Comparison of ENCODE assay signal across 9 mouse cellular contexts in the genomic region with DNA sequence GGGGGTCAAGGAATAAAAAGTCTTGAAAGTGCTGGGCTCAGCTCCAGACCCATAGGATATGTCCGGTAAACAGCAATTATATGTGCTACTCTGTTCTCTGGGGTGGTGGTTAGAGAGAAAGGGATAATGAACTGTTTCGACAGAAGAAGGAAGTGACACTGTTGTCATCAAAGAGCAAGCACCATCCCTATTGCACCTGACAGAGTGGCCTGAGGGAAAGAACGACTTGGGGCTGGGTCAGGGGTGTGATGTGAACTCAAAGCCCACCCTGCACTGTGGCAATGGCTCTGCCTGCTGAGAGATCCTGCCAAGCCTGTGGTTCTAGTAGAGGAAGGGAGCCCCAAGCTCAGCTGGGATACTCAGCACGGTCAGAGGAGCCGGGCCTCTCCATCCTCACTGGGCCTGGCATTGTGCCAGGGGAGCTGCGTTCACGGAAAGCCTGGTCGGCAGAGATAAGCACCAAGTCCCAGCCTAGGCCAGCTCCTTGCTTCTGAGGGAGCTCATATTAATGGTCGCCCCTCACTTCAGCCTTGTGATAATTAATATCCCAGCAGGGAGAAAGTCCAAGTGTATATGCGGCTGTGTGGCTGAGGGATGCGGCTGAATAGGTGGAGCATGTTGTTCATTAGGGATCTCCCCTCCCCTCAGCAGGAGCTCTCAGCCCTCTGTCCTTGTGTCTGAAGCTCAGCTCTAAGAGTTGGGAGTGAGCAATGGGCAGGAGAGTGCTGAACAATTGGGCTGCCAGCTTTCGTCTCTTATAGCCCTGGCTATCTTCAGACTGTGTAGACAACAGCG.
DNase-seq lines count a peak whose midpoint lies in the region; ATAC-seq and TF ChIP-seq lines count a peak whose summit lies in the region.
"Had no signal": no experiment of that assay in that cellular context is flagged by ENCODE, and none has a peak within 500 bp of the region (broad histone marks: within the 10 kb centered on the region; RNA-seq: fewer than 3 reads in every experiment).

No protein-coding gene starts in this region.

- H3K9ac ChIP-seq in hindbrain, postnatal 0 days (replicated peaks; ENCODE audit: low read length) = no peak overlapping the region
- H3K9ac ChIP-seq: limb, embryonic 15.5 days had no signal

- H3K36me3 ChIP-seq in hindbrain, postnatal 0 days (ENCODE audit: insufficient read depth, low read length) = no peaks in the 10 kb centered on the region
- H3K36me3 ChIP-seq: limb, embryonic 15.5 days had no signal

- H3K4me1 ChIP-seq in hindbrain, postnatal 0 days (ENCODE audit: insufficient read depth, low read length) = no peaks in the 10 kb centered on the region
- H3K4me1 ChIP-seq in lung, adult 2 months (ENCODE audit: control insufficient read depth, insufficient read depth, low read length) = no peaks in the 10 kb centered on the region

- ATAC-seq in hindbrain, postnatal 0 days = no peak

- no peak for TF ChIP-seq CTCF in gastrocnemius, adult 2 months (IDR thresholded peaks at IDR 0.05)
- no peak for TF ChIP-seq CTCF in hindbrain, postnatal 0 days (IDR thresholded peaks at IDR 0.05; ENCODE audit: low read depth)
- TF ChIP-seq CTCF in lung, adult 2 months (IDR thresholded peaks at IDR 0.05; ENCODE audit: insufficient read depth, low read length) = no peak
- no peak for TF ChIP-seq CTCF in layer of hippocampus, adult 2 months (conservative IDR thresholded peaks at IDR 0.05)

- H3K27me3 ChIP-seq in hindbrain, postnatal 0 days (ENCODE audit: insufficient read depth, low read length) = peaks cover 12% of the 10 kb centered on the region; the same call in 1 of the 2 replicates
- H3K27me3 ChIP-seq: limb, embryonic 15.5 days had no signal

- no peak overlapping the region for H3K4me2 ChIP-seq in hindbrain, postnatal 0 days (ENCODE audit: low read depth, low read length)
- H3K4me2 ChIP-seq: limb, embryonic 15.5 days had no signal

- intact Hi-C loops in gastrocnemius, adult 2 months (cut with DNase I) = no loop called here

- DNase-seq in urinary bladder, postnatal 10 days (ENCODE audit: low spot score) = peak; percentile 19
- no peak for DNase-seq in urinary bladder, adult 18-20 months (ENCODE audit: low spot score in 2 of 2)
- DNase-seq in gastrocnemius, adult 2 months = peak; percentile 68
- peak; percentile 42 for DNase-seq in hindbrain, postnatal 0 days (ENCODE audit: low spot score)
- DNase-seq in lung, adult 2 months = peak; percentile 22
- DNase-seq in spleen, postnatal 36 days (ENCODE audit: low spot score in 2 of 2) = peak; percentile 71 to 81
- DNase-seq in layer of hippocampus, adult 2 months (ENCODE audit: low spot score in 2 of 2) = no peak
- DNase-seq in natural killer cell, adult 2 months (ENCODE audit: low spot score in 2 of 2) = no peak

- no peak for TF ChIP-seq POLR2A in lung, adult 2 months (IDR thresholded peaks at IDR 0.05; ENCODE audit: borderline replicate concordance, extremely low read depth, low read depth, low read length)

- 40% methylated on average over 13 of the region's 13 CpGs for WGBS in hindbrain, postnatal 0 days
- 18% methylated on average over 13 of the region's 13 CpGs for WGBS in lung, adult 2 months

- H3K9me3 ChIP-seq in hindbrain, postnatal 0 days (ENCODE audit: low read length) = no peaks in the 10 kb centered on the region
- H3K9me3 ChIP-seq: limb, embryonic 15.5 days had no signal

- H3K4me3 ChIP-seq in gastrocnemius, adult 2 months = no peak overlapping the region
- no peak overlapping the region for H3K4me3 ChIP-seq in hindbrain, postnatal 0 days (ENCODE audit: low read length)
- H3K4me3 ChIP-seq in lung, adult 2 months (replicated peaks; ENCODE audit: extremely low read depth, low read depth, low read length) = no peak overlapping the region
- H3K4me3 ChIP-seq in layer of hippocampus, adult 2 months = no peak overlapping the region
- H3K4me3 ChIP-seq: limb, embryonic 15.5 days had no signal

- H3K27ac ChIP-seq in gastrocnemius, adult 2 months = peak overlapping the region; percentile 9; the same call in 1 of the 2 replicates
- H3K27ac ChIP-seq in hindbrain, postnatal 0 days = no peak overlapping the region
- H3K27ac ChIP-seq in layer of hippocampus, adult 2 months = no peak overlapping the region
- H3K27ac ChIP-seq: limb, embryonic 15.5 days had no signal

Comparison
In these comparisons a context has a peak if more than half of its experiments do, and no peak if none do; other contexts are left out.
1. DNase-seq: peak in urinary bladder, postnatal 10 days (single experiment), gastrocnemius, adult 2 months (single experiment), hindbrain, postnatal 0 days (single experiment), lung, adult 2 months (single experiment) and spleen, postnatal 36 days (2 of 2); none in urinary bladder, adult 18-20 months (0 of 2), layer of hippocampus, adult 2 months (0 of 2) and natural killer cell, adult 2 months (0 of 2).